Mouse (Mus musculus): ENCODE data around the gene Brd3os.
A peak's percentile ranks its signal among the peaks of the same experiment; 100 is the strongest.

Gene Brd3os

GRCm38 (mm10) chr2:27441767-27442707 is at the start of gene Brd3os:
Gene Brd3os (plus strand): TSS chr2:27442324.
- peak; percentile 90 for DNase-seq (ENCODE audit: low read depth, low spot score)

GRCm38 (mm10) chr2:27394158-27394832 is 47.8 kb upstream of the Brd3os start:
- DNase-seq (ENCODE audit: low read depth, low spot score): no peak

GRCm38 (mm10) chr2:27396656-27397440 is 45.3 kb upstream of the Brd3os start:
- no peak for DNase-seq (ENCODE audit: low read depth, low spot score)

DNA sequence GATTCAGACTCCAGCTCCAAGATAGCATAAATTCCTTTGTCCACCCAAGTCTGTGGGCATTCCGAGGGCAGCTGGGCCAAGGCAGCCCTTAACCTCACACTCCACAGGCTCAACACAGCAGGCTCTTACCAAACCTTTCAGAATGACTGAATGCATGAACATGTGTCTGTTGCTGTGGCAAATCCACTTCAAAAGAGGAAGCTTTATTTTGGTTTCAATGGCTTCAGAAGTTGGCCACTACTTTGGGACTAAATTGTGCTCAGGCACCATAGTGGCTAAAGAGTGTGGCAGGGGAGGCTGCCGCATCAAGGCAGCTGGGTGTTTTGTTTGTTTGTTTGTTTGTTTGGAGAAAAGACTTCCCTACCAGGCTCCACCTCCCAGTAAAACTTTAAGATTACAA is 42.0 kb upstream of the Brd3os start:
- no peak for DNase-seq (ENCODE audit: low read depth, low spot score)

GRCm38 (mm10) chr2:27401544-27401943 is 40.6 kb upstream of the Brd3os start:
- no peak for DNase-seq (ENCODE audit: low read depth, low spot score)

DNA sequence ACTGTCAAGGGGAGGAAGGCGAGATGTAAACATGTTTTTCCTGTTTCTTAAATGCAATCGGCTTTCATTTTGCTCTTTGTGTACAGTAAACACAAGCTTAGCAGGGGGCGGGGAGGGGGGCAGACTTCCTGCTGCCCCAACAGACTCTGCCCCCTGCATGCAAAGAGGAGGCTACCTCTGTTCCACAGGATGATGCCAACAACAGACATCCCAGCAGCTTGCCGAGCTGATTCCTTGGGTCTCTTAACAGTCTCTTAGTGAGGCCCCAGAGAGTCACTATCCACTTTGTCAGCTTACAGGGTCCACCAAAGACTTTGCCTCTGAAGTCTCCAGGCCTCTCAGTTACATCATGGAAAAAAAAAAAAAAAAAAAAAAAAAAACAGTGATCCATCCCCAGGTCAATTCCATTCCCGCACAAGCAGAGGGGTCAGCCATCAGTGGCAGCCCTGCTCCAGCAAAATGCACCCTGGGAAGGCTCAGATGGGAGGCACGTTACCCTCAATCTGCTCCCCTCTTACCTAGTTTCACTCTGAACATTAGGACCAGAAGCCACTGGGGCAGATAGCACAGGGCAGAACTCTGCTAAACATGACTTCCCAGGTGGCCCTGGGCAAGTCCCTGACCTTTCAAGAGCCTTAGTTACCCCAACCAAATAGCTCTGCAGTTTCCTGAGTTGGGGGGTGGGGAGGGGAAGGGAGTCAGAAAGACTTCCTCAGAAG is 37.6 kb upstream of the Brd3os start:
- DNase-seq (ENCODE audit: low read depth, low spot score): peak; percentile 38

GRCm38 (mm10) chr2:27405094-27405884 is 36.8 kb upstream of the Brd3os start:
- peak; percentile 7 for DNase-seq (ENCODE audit: low read depth, low spot score)

GRCm38 (mm10) chr2:27406928-27407327 is 35.2 kb upstream of the Brd3os start:
- no peak for DNase-seq (ENCODE audit: low read depth, low spot score)

DNA sequence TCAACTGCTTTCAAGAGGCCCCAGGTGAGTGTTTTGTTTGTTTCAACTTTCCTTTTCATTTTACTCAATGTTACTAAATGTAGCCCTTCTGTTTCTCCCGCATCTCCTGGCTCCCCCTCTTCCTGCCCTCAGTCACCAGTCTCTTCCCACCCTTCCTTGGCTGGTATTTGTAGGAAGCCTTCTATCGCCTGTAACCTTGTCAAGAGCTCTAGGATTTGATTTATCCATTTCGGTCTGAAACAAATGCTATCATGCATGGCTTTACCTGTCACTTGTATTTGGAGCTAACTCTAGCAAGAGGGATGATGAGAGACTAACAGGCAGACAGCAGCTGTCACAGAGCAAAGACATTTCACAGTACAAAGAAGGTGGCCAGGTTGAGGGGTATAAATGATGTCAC is 33.9 kb upstream of the Brd3os start:
- DNase-seq (ENCODE audit: low read depth, low spot score): no peak

DNA sequence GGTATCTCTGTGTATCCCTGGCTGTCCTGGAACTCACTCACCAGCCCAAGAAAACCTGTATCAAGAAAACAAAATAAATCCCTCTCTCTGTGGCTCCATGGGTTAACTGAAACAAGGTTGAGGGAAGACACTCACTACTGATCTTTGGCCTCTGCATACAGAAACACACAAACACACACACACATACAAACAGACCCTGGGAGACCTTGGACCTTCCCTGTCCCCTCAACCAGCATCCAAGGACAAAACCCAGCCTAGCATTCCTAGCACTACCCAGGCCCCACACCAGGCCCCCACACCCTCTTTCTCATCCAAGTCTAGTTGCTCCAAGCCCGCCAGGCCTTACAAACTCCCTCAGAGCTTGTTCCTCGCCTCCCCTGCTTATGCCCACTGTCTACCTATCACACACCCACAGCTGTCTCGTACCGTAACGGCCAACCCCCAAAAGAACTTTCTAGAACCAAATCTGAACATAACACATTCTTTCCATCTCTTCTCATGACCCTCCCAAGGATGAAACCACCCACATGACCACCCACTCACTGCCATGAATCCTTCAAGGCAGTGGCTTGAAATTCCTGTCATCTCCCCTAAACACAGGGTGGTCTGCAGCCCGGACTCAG is 31.5 kb upstream of the Brd3os start:
- no peak for DNase-seq (ENCODE audit: low read depth, low spot score)

- peak; percentile 42 for DNase-seq (ENCODE audit: low read depth, low spot score)
Observed at GRCm38 (mm10) chr2:27411688-27412174, 30.4 kb upstream of the Brd3os start.

DNA sequence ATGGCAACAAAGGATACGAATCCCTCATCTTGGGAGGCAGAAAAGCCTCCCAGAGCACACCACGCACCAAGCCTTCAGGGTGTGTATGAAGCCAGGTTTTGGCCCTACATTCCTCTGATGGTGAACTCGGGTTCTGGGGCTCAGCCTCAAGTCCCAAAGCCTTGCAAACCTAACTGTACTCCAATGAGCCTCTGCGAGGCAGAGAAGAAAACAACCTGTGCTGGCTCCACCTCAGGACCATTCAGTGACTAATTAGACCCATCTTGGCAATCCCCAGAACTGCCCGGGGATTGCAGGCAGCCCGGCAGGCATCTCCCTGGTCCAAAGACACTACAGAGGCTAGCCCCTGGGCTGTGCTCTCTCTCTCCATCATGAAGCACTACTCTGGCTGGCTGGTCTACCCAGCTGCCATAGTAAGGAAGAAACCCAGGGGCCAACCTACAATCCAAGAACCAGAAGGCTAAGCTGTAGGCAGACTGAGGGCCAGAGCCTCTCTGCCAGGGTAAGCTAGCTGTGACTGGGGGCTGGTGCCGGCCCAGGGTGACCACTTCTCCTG is 29.8 kb upstream of the Brd3os start:
- DNase-seq (ENCODE audit: low read depth, low spot score): no peak

DNA sequence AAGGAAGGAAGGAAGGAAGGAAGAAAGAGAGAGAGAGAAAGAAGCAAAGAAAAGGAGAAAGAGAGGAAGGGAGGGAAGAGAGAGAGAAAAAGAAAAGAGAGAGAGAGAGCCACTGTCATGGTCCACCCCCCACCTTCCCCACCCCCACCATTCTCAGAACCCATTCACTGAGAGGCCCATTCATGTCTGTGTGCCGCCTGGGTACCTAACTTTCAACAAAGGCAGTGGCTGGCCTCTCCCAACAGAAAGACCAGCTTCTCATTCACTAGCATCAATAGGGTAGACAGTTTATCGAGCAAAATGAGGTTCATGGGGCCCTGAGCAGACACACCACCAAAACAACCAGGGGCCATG is 28.6 kb upstream of the Brd3os start:
- DNase-seq (ENCODE audit: low read depth, low spot score): no peak

- DNase-seq (ENCODE audit: low read depth, low spot score): no peak
Observed at GRCm38 (mm10) chr2:27413936-27414657, 28.0 kb upstream of the Brd3os start.

- DNase-seq (ENCODE audit: low read depth, low spot score): no peak
Observed at GRCm38 (mm10) chr2:27415060-27415783, 26.9 kb upstream of the Brd3os start.

GRCm38 (mm10) chr2:27416425-27416824 is 25.7 kb upstream of the Brd3os start:
- DNase-seq (ENCODE audit: low read depth, low spot score): no peak

DNA sequence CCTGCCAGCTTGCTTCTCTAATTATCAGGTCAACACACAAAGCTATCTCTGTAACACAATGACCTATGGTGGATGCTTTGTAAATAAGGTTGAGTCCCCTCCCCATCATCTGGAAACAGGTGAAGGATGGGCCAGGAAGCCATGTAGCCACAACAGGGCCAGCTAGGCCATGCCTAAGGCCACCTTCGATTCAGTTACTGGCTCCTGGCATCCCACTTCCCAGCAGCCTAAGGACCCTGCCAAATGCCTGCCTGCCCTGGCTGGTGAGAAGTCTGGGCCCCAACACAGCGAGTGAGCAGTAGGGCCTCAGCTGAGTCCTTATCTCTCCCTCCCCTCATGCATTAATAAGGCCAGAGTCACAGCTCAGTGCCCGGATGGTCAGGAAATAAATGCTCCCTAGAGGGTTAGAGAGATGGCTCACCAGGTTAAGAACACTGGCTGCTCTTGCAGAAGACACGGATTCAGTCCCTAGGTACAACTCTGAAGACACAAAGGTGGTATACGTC is 24.4 kb upstream of the Brd3os start:
- DNase-seq (ENCODE audit: low read depth, low spot score): no peak

GRCm38 (mm10) chr2:27418577-27419070 is 23.5 kb upstream of the Brd3os start:
- no peak for DNase-seq (ENCODE audit: low read depth, low spot score)
